Mouse (Mus musculus) kidney, postnatal 14 days (tissue): ENCODE data around the gene Eps15l1.

Experiments
- DNase-seq: peaks from one replicate; pipeline ENCODE4 v3.0.0; 2022; ENCODE audit warnings: mixed read lengths

The Eps15l1 gene

GRCm38 (mm10) chr8:72348956-72349355 lies 72.3 kb downstream of the Eps15l1 start:
- no peak for DNase-seq

DNA sequence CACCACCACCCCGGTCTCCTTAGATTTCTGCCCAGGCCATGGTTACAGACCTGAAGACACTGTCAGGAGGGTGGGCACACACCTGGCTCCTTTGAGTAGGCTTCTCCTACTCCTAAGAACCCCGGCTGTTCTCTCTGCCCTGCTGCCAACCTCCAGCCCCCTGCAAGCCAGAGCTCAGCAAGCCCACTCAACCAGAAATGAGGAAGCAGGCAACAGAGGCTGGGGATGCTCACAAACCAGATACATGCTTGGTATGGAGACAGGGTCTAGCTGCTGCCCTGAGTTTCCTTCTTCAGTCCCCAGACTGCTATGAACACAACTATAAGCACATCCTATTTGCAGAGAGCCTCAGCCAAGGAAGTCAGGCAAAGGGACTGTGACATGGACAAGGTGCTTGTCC lies 73.1 kb downstream of the Eps15l1 start:
- DNase-seq = no peak

- no peak for DNase-seq
These were observed 73.7 kb downstream of the Eps15l1 start for GRCm38 (mm10) chr8:72347553-72347952.

DNA sequence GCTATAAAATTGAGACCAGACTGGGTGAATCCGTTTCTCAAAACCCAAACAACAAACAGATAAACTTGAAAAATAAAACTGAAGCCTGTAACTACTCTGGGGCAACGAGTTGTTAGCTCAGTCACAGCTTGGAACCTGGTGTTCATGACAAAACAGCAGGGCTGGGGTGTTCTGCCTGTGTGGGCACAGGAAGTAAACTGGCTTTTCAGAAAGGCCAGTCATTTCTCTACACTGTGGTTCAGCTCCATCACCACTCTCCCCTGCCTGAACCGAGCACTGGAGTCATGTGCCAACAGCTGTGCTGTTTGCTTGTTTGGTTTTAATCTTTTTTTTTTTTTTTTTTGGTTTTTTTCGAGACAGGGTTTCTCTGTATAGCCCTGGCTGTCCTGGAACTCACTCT lies 77.5 kb downstream of the Eps15l1 start:
- DNase-seq = no peak

DNA sequence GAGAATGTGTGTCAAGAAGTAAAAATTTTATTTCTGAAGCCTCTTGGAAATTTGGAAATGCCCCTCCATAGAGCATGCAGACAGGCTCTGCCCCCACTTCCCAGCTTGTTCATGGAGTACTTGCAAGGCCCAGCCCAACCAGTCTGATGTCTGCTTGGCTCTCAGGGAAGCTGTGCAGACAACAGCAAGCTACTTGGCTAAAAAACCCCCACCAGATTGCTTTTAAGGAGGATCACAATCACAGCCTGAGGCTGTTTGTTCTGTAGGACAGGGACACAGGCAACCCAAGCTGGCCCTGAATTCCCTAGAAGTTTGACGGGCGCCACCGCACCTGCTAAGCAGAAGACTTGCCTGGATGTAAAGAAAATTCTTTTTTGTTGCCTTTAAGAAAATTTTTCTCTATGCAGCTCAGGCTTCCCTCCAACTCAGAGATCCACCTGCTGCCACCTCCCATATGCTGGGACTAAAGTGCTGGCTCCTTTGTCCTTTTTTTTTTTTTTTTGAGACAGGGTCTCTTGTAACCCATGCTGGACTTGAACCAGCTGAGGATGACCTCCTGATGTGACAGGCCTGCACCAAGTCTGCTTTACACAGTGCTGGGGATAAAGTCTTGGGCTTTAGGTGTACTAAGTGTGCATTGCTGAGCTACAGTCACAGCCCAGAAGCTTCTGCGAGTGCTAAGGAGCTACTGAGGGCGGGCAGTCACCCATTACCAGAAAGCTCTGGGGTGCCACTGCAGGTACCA lies 78.5 kb downstream of the Eps15l1 start:
- DNase-seq = no peak

DNA sequence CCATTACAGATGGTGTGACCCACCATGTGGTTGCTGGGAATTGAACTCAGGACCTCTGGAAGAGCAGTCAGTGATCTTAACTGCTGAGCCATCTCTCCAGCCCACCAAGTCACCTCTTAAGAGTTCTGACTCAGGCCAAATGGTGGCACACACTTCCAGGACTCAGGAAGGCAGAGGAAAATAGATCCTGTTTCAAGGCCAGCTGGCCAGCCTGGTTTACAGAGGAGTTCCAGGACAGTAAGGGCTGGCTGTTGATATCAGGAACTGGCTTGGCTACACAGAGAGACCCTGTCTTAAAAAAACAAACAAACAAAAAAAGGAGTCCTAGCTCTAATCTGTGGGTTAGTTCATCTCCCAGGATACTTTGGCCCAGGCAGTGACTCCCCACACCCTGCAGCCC lies 84.2 kb downstream of the Eps15l1 start:
- DNase-seq = peak; percentile 11

DNA sequence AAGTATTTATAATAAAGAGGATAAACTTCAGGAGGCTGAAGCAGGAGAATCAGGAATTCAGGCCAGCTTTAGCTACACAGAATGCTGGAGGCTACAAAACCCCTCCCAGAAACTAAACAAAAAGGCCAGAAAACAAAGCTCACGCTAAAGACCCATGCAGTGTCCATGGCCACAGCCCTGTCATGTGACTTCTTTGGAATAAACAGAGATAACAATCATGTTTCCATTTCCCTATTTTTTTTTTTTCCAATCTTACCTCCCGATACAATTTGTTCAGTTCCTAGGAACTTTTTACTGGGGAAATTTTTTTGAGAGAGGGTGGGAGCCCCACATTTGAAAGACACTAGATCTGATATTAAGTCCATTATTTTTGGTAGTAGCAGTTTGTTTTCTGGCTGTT lies 85.0 kb downstream of the Eps15l1 start:
- DNase-seq = peak; percentile 29

DNA sequence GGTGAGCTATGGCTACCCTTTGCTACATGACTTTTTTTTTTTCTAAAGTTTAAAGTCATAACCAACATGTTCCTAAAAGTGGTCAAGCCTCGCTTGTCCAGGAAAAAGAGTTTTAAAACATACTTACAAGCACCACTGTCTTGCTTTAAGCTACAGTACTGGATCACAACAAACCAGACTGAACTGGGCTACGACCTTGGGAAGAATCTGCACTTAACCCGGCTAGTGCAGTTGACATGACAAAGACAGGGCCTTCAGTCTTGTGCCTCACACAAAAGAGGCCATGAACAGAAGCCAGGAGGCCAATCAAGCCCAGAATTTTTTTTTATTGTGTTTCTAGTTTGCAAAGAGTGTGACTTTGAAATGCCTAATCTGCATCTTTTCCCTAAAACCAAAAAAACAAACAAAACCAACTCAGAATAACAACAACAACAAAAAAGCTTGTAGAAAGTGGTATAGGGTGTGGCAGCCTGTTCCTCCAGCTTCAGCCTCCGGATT lies 87.1 kb downstream of the Eps15l1 start:
- no peak for DNase-seq

GRCm38 (mm10) chr8:72333429-72334143 lies 87.7 kb downstream of the Eps15l1 start:
- DNase-seq = peak; percentile 14

DNA sequence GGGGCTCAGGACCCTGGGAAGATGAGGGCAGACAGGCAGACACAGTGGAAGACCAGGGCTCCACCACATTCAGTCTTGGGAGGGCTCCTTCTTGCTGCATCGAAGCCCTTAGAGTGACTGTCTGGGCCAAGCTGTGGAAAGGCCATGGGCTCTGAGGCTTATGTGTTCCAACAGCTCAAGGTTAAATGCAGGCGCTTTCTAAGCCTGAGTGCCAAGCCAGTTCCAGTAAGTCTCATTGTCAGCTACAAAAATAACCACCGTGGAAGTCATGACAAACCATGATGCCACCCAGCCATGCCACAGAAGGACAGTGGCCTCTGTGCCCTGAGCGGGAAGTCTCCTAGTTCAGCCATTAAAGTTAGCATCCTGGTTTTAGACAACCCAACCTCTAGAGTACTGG lies 89.6 kb downstream of the Eps15l1 start:
- no peak for DNase-seq

DNA sequence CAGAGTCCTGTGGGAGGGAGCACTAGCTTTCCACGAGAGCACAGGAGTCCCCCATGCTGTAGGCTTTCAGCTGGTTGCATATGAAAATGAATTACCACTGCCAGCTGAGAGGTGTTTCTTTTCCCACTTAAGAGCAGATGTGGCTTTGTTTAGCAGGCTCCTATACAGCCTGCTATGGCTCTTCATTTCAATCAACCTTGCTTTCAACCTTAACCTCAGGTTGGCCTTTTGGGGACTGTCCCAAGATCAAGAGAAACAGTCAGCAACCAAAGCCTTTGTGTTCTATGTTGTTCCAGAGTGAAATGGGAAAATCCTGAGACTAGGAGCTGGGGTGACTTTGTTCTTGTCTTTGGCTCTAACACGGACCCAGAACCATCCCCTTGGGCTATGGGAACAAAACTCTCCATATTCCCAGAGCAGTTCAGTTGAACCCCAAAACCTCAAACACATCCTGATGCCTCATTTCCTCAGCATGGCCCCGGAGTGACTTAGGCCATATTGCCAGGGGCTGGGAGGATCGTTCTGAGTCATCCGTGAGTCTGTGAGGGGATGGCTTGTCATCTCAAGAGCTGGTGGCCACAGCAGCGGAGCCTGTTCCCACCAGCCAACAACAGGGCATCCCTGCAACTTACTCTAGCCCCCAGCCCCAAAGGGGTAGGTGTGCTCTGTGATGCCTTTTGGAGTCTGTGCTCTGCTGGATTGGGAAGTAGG lies 90.3 kb downstream of the Eps15l1 start:
- DNase-seq = no peak

GRCm38 (mm10) chr8:72329116-72329515 lies 92.1 kb downstream of the Eps15l1 start:
- no peak for DNase-seq

DNA sequence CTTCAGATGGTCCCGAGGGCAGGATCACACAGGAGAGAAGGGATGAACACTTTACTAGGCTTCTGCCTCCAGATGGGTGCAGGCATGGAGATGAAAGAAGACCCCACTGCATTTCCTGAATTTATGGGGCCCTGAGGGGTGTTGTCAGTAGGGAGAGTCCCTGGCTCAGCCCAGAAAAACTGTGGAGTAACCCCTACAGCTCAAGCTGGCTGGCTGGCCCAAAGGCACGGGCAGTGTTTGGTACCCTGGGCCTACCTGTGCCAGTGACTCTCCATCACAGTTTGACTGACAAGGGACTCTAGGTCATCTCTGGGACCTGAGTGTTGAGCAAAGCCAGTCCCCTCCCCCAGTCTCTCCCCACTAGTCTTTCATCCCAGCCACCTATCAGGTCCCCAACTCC lies 96.6 kb downstream of the Eps15l1 start:
- DNase-seq = peak; percentile 28

GRCm38 (mm10) chr8:72324036-72324706 lies 97.1 kb downstream of the Eps15l1 start:
- no peak for DNase-seq

DNA sequence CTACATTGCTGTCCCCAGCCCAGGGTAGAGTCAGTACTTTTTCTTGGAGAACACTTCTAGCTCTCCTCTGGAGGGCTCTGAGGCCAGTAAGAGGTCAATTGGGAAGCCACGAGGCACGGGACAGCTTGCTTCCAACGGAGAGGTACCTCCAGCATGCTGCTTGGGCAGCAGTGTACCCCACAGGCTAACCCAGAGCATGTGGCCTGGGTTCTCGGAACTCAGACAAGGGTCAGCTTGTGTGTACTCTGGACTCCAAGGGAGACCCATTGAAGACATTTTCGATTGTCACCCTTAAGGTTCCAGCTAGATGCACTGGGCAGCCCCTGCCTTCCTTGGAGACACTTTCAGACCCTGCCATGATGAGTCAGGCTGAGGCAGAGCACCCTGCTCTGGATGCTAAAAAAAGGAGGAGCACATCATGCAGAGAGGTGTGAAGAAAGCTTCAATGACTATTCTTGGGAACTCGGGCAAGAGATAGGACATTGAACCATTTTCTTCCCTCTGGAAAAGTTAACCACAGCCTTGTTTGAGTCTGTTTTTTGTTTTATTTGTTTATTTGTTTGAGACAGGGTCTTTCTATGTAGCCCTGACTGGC lies 98.0 kb downstream of the Eps15l1 start:
- peak; percentile 8 for DNase-seq

- DNase-seq = peak; percentile 10
These were observed 98.8 kb downstream of the Eps15l1 start for GRCm38 (mm10) chr8:72322471-72322889.

GRCm38 (mm10) chr8:72321635-72322441 lies 99.4 kb downstream of the Eps15l1 start:
- no peak for DNase-seq

DNA sequence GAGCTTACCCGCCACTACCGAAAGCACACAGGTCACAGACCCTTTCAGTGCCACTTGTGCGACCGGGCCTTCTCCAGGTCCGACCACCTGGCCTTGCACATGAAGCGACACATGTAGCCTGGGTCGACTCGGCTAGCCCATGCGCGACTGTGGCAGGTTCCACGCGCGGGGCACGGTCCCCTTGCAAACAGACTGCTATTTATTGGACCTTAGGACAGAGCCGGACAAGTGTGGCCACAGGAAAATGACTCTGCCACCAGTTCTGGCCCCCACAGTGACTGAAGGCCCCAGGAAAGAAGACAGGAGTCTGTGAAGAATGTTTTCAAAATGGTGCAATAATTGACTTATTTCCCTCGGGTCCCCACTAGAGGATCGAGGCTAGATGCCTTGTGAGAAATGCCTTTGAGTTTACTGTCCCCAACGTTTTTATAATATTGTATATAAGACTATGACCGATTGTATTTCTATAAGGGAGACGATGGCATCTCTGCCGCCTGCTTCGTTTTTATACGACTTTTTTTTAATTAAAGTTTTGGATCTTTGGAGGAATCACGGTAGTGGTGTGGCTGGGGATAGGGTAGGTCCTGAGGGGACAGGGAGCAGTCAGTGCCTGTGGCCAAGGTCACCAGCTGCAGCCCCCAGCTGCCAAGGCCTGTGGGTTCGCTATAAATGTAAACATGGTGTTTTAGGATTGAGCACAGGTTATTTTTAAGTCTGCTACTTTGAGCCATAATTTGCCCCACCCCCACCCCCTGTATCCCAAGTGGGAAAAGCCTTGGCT lies 100.3 kb downstream of the Eps15l1 start:
- peak; percentile 24 for DNase-seq

GRCm38 (mm10) chr8:72319921-72320802 lies 101.1 kb downstream of the Eps15l1 start:
- peak; percentile 35 for DNase-seq

- DNase-seq = peak; percentile 48
These were observed 101.9 kb downstream of the Eps15l1 start for GRCm38 (mm10) chr8:72319397-72319796.
